In the genomic region with DNA sequence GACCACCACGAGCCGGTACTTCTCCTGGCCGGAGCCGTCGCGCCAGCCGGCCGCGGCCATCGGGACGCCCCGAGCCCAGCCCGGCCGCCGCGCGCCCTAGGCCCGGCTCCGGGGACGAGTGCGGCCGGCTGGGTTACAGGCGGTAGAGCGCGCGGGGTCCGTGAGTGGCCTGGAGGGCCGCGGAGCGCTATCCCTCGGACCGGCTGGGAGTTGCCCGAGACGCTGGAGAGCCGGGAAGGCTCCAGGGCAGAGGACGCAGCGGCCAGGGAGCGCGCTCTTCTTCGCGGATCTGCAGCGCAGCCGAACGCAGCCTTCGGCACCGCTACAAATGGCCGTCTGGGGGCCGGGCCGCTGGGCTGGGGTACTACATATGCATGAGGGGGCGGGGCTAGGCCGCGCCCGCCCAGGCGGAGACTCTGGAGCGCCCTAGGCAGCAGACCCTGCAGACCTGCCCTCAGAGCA, we compare ENCODE assay signal across 8 mouse cellular contexts. TPM values are rescaled to one million over a fixed set of nuclear protein-coding genes. Genes with fewer than 3 reads are reported as not detected.
DNase-seq lines count a peak whose midpoint lies in the region; ATAC-seq and TF ChIP-seq lines count a peak whose summit lies in the region.

Gene Rras2, minus strand, starts transcription at position 338 of the 462 bp plus-strand sequence.

- H3K4me1 ChIP-seq in hindbrain, postnatal 0 days (ENCODE audit: insufficient read depth, low read length): no peaks in the 10 kb centered on the region

- no peaks in the 10 kb centered on the region for H3K9me3 ChIP-seq in hindbrain, postnatal 0 days (ENCODE audit: low read length)

- H3K27me3 ChIP-seq in hindbrain, postnatal 0 days (ENCODE audit: insufficient read depth, low read length): no peaks in the 10 kb centered on the region

- ATAC-seq in hindbrain, postnatal 0 days: peak; percentile 99

- peak within 1 kb of the TSS; percentile 60 for H3K4me3 ChIP-seq in hindbrain, postnatal 0 days (ENCODE audit: low read length)

- WGBS in hindbrain, postnatal 0 days: 0% methylated on average over 55 of the region's 55 CpGs

- peak; percentile 91 for DNase-seq in R1 (ENCODE audit: low read depth, low spot score)
- DNase-seq in cerebellum, postnatal 36 days: peak; percentile 83 to 87
- DNase-seq in gastrocnemius, adult 8-10 months (ENCODE audit: low spot score in 2 of 2): peak; percentile 63 to 75
- DNase-seq in hindbrain, postnatal 0 days (ENCODE audit: low spot score): peak; percentile 94
- DNase-seq in left cerebral cortex, adult 18-20 months (ENCODE audit: low spot score in 2 of 2): peak; percentile 84 to 87
- DNase-seq in lung, postnatal 4 days: peak; percentile 90 to 93
- peak; percentile 87 for DNase-seq in right cerebral cortex, adult 18-20 months
- DNase-seq in urinary bladder, adult 2 months (ENCODE audit: low spot score): peak; percentile 91

- peak within 1 kb of the TSS; percentile 90 for H3K4me2 ChIP-seq in hindbrain, postnatal 0 days (ENCODE audit: low read depth, low read length)

- peak within 1 kb of the TSS; percentile 81 for H3K27ac ChIP-seq in hindbrain, postnatal 0 days

- no peak for TF ChIP-seq CTCF in hindbrain, postnatal 0 days (IDR thresholded peaks at IDR 0.05; ENCODE audit: low read depth)

- peak within 1 kb of the TSS; percentile 67 for H3K9ac ChIP-seq in hindbrain, postnatal 0 days (replicated peaks; ENCODE audit: low read length)

- no peaks in the 10 kb centered on the region for H3K36me3 ChIP-seq in hindbrain, postnatal 0 days (ENCODE audit: insufficient read depth, low read length)

RNA-seq across cellular contexts. Expression of gene Rras2, which starts in this region (rescaled TPM):
- total RNA-seq in gastrocnemius, adult 8-10 months (2022): 10 to 100 TPM; 12.4 to 15.0 (median 13.6) TPM
- 27.9 and 36.2 TPM in 2 replicates for total RNA-seq in hindbrain, postnatal 0 days (2014; rRNA removed)
- 16.0 and 17.6 TPM in 2 replicates for polyA plus RNA-seq in hindbrain, postnatal 0 days (2015; fragmentation: Nextera tagmentation; extraction: Ambion mirVana)
- 10 to 100 TPM; 13.9 to 15.7 TPM for total RNA-seq in left cerebral cortex, adult 18-20 months (2021)
- 32.3 and 41.7 TPM in 2 replicates for polyA plus RNA-seq in urinary bladder, adult 2 months (2012; rRNA removed)

Comparison
In these comparisons a context has a peak if more than half of its experiments do, and no peak if none do; other contexts are left out.
1. Peak in every context shown above with its lines: DNase-seq, ATAC-seq, H3K4me3 ChIP-seq and H3K27ac ChIP-seq.